Mouse (Mus musculus) kidney, adult 2 months (tissue): ENCODE results near the gene Kpna3.

Experiments used
- CTCF ChIP-seq: fragments of 200-500 bp; conservative IDR thresholded peaks from 2 replicates; pipeline ENCODE4 v1.5.1; 2011; ENCODE audit warnings: low read depth, mild to moderate bottlenecking, control low read depth, low read length, moderate library complexity, mixed read lengths; ENCODE audit not compliant: insufficient read depth, insufficient read length
- POLR2A ChIP-seq: fragments of 200-500 bp; IDR thresholded peaks from one replicate; pipeline ENCODE4 v1.6.1; 2011; ENCODE audit warnings: low read depth, low read length, control low read depth

DNA sequence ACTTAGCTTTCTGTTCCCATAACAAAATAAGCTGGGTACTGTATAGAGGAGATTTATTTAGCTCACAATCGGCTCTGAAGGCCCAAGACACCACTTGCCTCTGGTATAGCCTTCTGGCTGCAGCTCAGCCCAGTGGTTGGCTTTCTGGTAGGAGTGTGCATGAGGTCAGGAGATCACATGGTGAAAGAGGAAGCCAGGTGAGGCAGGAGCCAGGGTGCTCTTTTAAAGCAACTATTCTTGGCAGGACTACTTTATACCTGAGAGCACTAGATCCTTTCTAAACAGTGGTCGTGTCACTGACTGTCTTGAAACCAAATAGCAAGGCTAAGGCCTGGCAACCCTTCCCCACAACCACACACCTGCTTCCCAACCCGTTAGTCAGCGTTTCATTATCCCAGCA lies 89.8 kb downstream of the Kpna3 start:
- no peak for TF ChIP-seq CTCF
- no peak for TF ChIP-seq POLR2A
